Comparison of ENCODE assay signal across 8 mouse cellular contexts in the genomic region with DNA sequence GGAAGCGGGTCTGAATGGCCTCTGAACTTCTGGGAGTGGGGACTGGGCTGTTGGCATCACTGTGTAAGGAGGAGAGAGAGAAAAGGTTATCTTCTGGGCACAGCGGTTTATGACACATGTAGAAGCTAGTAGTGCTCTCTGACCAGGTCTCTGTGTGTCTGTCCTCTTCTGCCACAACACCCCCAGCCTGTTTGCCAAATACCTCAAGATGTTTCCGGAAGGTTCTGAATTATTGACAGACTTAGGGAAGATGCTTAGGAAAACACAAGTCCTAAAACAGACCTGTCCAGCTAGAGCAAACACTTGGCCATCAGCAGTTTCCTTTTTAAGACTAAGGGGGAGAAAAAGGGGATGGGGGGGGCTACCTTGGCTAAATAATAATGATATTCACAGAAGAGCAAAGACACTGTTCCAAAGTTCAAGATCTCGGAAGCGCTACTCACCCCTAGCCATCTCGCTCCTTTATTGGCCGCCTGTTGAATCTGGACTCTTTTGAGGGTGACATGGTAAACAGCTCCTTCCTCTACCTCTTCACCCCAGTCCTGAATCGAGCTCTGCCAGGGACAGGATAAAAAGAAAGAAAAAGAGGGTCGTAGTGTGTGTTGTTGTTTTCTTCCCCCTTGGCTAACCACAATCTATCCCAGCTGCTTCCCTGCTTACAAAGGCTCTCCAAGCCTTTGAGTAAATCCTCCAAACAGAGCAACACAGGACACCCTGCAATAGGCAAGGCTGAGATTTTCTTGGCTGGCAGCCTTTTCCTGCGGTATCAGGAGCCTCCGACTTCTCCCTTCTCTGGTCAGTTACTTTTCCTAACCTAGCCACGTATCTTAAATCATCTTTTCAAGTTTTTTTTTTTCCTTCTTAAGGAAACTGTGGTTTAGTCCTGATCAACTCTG.
DNase-seq lines count a peak whose midpoint lies in the region; ATAC-seq and TF ChIP-seq lines count a peak whose summit lies in the region.

No protein-coding gene starts in this region.

- WGBS in hindbrain, embryonic 10.5 days, result 40% methylated on average over 12 of the region's 12 CpGs
- 27% methylated on average over 12 of the region's 12 CpGs for WGBS in limb, embryonic 12.5 days
- 32% methylated on average over 12 of the region's 12 CpGs for WGBS in midbrain, embryonic 16.5 days

- no peak for TF ChIP-seq POLR2A in embryonic fibroblast, embryonic 13.5 days (IDR thresholded peaks at IDR 0.05; ENCODE audit: low read depth, low read length)

- H3K4me1 ChIP-seq in embryonic fibroblast, embryonic 13.5 days (ENCODE audit: control insufficient read depth, insufficient read depth, low read length), result peaks cover 11% of the 10 kb centered on the region
- peaks cover 43% of the 10 kb centered on the region for H3K4me1 ChIP-seq in hindbrain, embryonic 10.5 days (replicated peaks)
- peaks cover 21% of the 10 kb centered on the region for H3K4me1 ChIP-seq in limb, embryonic 12.5 days (replicated peaks)
- H3K4me1 ChIP-seq in midbrain, embryonic 16.5 days (ENCODE audit: control insufficient read depth, insufficient read depth, low read length), result peaks cover 8% of the 10 kb centered on the region

- H3K9ac ChIP-seq in limb, embryonic 12.5 days (replicated peaks), result peak overlapping the region; percentile 68; the same call in 1 of the 2 replicates
- H3K9ac ChIP-seq in midbrain, embryonic 16.5 days (ENCODE audit: low read depth, low read length), result no peak overlapping the region

- H3K4me2 ChIP-seq in limb, embryonic 12.5 days, result peak overlapping the region; percentile 74
- peak overlapping the region; percentile 38 for H3K4me2 ChIP-seq in midbrain, embryonic 16.5 days (ENCODE audit: low read length)

- H3K36me3 ChIP-seq in hindbrain, embryonic 10.5 days, result peaks cover 35% of the 10 kb centered on the region
- H3K36me3 ChIP-seq in limb, embryonic 12.5 days, result peaks cover 7% of the 10 kb centered on the region
- H3K36me3 ChIP-seq in midbrain, embryonic 16.5 days (ENCODE audit: control insufficient read depth, insufficient read depth, low read length), result no peaks in the 10 kb centered on the region

- H3K9me3 ChIP-seq in hindbrain, embryonic 10.5 days, result peaks cover 7% of the 10 kb centered on the region
- H3K9me3 ChIP-seq in limb, embryonic 12.5 days, result 0 out of 2 replicates have a peak, but pooled peaks cover 6% of the 10 kb centered on the region
- H3K9me3 ChIP-seq in midbrain, embryonic 16.5 days (replicated peaks; ENCODE audit: control insufficient read depth, low read length, poor library complexity, severe bottlenecking), result no peaks in the 10 kb centered on the region

- H3K27me3 ChIP-seq in hindbrain, embryonic 10.5 days (ENCODE audit: insufficient read depth, poor library complexity, severe bottlenecking), result peaks cover 24% of the 10 kb centered on the region
- no peaks in the 10 kb centered on the region for H3K27me3 ChIP-seq in limb, embryonic 12.5 days
- 0 out of 2 replicates have a peak, but pooled peaks cover 3% of the 10 kb centered on the region for H3K27me3 ChIP-seq in midbrain, embryonic 16.5 days (ENCODE audit: control insufficient read depth, insufficient read depth, low read depth, low read length)

- TF ChIP-seq CTCF in embryonic fibroblast, embryonic 13.5 days (IDR thresholded peaks at IDR 0.05; ENCODE audit: borderline replicate concordance, insufficient read depth, low read length), result no peak

- DNase-seq in adrenal gland, postnatal 10 days, result peak; percentile 46
- DNase-seq in adrenal gland, adult 8-10 months, result no peak
- DNase-seq in hindbrain, embryonic 10.5 days (ENCODE audit: low spot score), result peak; percentile 23
- no peak for DNase-seq in frontal cortex, postnatal 36 days (ENCODE audit: low spot score in 2 of 2)

- H3K27ac ChIP-seq in embryonic fibroblast, embryonic 13.5 days (ENCODE audit: insufficient read depth, low read length), result peak overlapping the region; percentile 47; the same call in 1 of the 2 replicates
- peak overlapping the region; percentile 93 for H3K27ac ChIP-seq in hindbrain, embryonic 10.5 days
- H3K27ac ChIP-seq in limb, embryonic 12.5 days, result no peak overlapping the region
- no peak overlapping the region for H3K27ac ChIP-seq in midbrain, embryonic 16.5 days (ENCODE audit: low read length)

- peak overlapping the region; percentile 50 for H3K4me3 ChIP-seq in embryonic fibroblast, embryonic 13.5 days (ENCODE audit: insufficient read depth, low read length)
- H3K4me3 ChIP-seq in hindbrain, embryonic 10.5 days, result peak overlapping the region; percentile 68
- H3K4me3 ChIP-seq in limb, embryonic 12.5 days (replicated peaks), result peak overlapping the region; percentile 63
- peak overlapping the region; percentile 24; the same call in 1 of the 2 replicates for H3K4me3 ChIP-seq in midbrain, embryonic 16.5 days (ENCODE audit: low read depth, low read length)

- no peak for ATAC-seq in limb, embryonic 12.5 days (ENCODE audit: insufficient number of reproducible peaks, insufficient read depth, low FRiP score, low TSS enrichment, low read depth)
- no peak for ATAC-seq in midbrain, embryonic 16.5 days
- ATAC-seq in CD4-positive, CD25-positive, alpha-beta regulatory T cell, adult 4 months, result no peak

Comparison
In these comparisons a context has a peak if more than half of its experiments do, and no peak if none do; other contexts are left out.
1. DNase-seq: peak in adrenal gland, postnatal 10 days (single experiment) and hindbrain, embryonic 10.5 days (single experiment); none in adrenal gland, adult 8-10 months (single experiment) and frontal cortex, postnatal 36 days (0 of 2).
2. H3K27ac ChIP-seq: peak in embryonic fibroblast, embryonic 13.5 days (single experiment) and hindbrain, embryonic 10.5 days (single experiment); none in limb, embryonic 12.5 days (single experiment) and midbrain, embryonic 16.5 days (single experiment).
3. Peak in every context shown above with its lines, with median percentiles within 50 percentile points of each other: H3K4me3 ChIP-seq.